Mouse (Mus musculus): Measurements from ENCODE around the gene Rgs6.

DNA sequence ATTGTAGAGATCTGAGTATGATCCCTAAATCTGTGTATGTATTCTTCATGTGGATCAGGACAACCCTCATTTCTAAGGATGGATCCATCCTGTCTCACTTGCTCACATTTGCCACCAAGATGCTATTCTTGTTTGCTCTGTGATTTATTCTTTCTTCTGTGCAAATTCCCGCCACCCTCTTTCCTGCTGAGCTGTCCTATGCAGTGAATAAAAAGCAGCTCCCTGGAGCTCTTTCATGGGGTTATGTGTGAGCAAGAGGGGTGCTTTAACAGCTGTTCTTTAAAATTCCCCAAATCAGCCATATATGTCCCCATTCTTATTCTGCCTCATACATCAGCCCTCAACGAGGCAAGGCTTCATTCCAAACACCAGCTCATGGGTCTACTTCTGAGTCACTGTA lies 277.6 kb downstream of the Rgs6 start:
- TF ChIP-seq POLR2A (IDR thresholded peaks at IDR 0.05; ENCODE audit: insufficient read depth, low read length) (no peak), CTCF (IDR thresholded peaks at IDR 0.05; ENCODE audit: low read depth, low read length) (no peak), EP300 (IDR thresholded peaks at IDR 0.05; ENCODE audit: insufficient read depth, low read depth, low read length) (no peak)

Data from ES-Bruce4 (cell line).